Mouse (Mus musculus) heart, postnatal 4 days (tissue): ENCODE results near the gene Olfr31. TPM values are rescaled to one million over a fixed set of nuclear protein-coding genes. Genes with fewer than 3 reads are reported as not detected.
A peak's percentile ranks its signal among the peaks of the same experiment; 100 is the strongest.

Experiments
- DNase-seq: peaks from one replicate; pipeline ENCODE4 v3.0.0; 2021
- total RNA-seq, 2 experiments: library from RNA; stranded (reverse); gene quantifications; 2 replicates each; pipeline ENCODE4 v1.2.3; 2021

Gene Olfr31
- total RNA-seq, result under 1 TPM in 1 of 2 experiments, not detected in 1; 0.07 TPM

DNA sequence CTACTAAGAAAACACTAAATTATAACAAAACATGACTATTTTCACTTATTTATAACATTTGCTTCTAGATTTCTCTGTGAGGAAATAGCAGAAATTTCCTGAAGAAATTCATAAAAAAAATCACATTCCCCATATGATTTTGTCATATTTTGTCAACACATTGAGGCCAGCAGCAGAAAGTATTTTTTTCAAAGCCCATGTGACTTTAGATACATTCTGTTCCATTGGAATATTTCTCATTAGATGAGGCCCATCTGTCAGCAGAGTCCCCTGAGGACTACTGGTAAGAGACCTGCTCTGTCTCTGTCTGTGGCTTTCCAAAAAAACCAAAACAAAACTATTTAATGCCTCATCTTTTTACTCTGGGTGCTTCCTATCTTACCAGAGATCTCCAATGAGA is at the start of gene Olfr31:
Olfr31 (plus strand) TSS at position 301 of the 400 bp plus-strand sequence.
- DNase-seq, result no peak

DNA sequence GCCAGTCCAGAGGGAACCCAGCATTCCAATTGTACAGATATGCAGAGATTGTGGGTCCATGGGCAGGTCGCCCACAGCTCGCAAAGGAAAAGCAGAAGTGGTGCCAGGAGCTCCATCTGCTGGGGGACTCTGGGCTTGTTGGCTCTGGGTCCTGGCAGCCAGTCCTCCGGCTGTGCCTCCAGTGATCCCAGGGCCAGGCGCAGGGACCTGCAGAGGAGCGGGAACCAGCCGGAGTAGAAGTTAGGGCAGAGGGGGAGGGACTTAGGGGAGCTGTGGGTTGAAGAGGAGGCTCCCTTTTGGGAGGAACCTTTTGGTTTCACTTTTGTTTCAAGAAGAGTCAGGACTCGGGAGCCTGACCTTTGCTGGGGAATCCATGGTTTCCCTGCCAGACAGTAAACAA is 28.2 kb upstream of the Olfr31 start:
- peak; percentile 13 for DNase-seq

DNA sequence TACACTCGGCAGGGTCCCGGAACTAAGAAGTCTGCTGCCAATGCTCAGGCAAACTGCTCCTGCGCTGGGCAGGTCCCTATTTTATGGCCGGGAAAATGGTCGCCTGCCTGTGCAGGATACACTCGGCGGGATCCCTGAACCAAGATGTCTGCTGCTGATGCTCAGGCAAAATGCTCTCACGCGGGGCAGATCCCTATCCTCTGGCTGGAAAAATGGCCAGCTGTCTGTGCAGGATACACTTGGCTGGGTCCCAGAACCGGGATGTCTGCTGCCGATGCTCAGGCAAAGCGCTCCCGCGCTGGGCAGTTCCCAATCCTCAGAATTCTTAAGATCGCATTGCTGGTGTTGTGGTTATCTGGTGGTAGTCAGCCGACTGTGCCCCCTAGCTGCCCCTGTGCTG is 13.7 kb upstream of the Olfr31 start:
- DNase-seq, result no peak

DNA sequence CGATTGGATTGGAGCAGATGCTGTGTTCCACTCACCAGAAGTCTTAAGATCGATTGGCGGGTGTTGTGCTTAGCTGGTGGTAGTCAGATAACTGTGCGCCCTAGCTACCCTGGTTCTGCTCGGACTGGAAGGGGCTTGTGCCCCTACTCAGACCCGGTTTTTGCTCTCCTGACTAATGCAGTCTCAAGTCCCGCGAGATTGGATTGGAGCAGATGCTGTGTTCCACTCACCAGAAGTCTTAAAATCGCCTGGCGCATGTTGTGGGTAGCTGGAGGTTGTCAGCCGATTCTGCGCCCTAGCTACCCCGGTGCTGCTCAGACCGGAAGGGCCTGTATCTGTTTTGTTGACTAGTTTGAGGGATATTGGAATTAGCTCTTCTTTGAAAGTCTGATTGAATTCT is 13.2 kb upstream of the Olfr31 start:
- no peak for DNase-seq

DNA sequence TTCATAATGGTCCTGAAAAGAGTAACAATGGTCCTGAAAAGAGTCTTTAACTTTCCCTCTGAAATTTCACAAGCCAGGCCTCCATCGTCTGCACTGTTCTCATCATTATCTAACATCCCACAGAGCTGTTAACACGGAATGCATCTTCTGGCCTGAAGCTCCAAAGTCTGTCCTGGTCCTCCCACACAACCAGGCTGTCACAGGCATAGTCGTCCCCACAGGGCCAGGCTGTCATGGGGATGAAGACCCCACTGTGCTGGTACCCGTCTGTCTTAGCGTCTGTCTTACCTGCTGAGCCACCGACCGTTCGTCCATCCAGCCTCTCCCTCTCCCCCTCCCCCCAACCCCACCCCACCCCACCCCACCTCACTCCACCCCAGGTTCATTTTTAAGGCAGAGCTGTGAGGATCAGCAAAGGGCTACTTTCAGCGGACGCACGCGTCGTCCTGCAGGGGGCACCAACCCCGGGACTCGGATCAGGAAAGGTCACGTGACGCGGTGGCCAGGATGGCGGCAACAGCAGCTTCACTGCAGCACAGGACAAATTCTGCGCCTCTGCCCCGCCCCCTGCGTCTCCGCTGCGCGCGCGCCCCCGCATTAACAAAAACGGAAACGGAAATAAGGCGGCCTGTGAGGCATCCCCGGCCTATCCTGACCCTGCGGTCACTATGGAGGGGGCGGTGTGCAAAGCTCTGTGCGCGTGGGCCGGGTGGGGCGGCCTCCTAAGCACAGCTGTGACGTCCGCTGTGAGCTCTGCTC is 22.7 kb downstream of the Olfr31 start:
- peak; percentile 96 for DNase-seq

DNA sequence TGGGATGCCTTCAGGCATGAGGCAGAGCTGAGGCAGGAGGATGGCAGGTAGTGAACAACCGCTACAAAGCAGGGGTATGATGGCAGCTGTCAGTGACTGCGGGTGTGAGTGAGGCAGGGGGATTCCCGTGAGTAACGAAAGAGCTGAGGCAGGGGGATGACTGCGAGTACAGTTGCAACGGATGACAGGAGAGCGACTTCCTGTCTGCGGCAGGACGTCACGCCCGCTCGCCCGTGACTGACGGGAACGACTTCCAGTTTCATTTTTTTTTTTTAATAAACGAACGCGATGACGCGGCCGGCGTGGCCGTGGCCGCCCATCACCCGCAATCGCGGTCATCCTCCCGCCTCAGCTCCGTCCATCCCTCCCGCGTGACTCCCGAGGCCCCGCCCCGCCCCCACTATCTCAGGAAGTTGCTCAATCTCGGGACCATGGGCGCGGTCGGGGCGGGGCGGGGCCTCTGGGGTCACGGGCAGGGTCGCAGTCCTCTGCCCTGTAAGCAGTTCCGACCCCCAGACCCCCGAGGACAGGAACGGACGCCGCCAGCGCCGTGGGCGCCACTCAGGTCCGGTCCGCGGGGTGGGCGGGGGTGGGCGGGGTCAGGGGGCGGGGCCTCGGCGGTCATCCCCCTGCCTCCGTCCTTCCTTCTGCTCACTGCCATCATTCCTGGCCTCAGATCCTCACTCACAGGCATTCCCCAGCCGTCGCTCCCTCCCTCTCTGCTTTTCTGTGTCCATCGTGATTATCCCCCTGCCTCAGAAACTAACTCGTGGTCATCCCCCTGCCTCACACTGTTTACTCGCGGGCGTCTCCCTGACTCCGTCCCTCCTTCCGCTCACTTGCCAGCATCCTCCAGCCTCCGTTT is 23.6 kb downstream of the Olfr31 start, which contains the start of gene Il3ra:
Il3ra (plus strand) TSS at position 328 of the 865 bp plus-strand sequence.
- peak; percentile 78 for DNase-seq

DNA sequence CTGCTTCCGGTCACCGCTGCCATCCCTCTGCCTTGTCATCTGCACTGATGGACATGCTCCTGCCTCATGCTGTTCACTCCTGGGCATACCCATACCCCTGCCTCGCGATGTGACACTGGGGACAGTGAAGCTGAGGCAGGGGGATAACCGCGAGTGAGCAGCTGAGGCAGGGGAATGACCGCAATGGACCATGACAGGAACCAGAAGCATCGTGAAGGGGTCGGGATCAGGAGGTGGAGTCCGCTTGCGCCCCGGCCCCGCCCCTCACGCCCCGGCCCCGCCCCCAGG is 24.1 kb downstream of the Olfr31 start:
- peak; percentile 34 for DNase-seq

DNA sequence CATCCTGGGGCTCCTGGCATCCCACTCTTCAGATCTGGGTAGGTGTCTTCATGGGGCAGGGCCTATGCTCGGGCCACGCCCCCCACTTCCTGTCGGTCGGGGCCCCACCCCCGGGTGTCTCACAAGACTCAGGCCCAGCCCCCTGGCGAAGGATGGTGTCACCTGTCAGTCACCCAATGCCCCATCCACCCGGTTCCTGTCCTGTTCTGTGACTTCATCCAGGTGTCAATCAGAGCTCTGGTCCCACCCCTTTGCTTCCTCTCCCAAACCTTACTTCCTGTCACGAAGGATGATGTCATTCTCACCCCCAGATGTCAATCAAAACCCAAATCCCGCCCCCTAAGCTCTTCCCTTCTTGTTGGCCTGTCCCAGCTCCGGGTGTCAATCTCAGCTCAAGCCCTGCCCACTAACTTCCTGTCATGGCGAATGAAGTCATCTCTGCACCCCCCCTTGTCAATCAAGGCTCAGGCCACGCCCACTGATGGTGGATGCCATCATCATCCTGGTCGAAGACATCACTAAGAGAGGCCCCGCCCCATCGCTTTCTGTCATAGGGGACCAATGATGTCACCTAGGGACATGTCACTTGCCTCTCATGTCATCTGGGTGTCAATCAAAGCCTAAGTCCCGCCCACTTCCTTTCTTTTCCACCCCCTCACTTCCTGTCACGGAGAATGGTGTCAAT is 24.7 kb downstream of the Olfr31 start:
- peak; percentile 59 for DNase-seq

DNA sequence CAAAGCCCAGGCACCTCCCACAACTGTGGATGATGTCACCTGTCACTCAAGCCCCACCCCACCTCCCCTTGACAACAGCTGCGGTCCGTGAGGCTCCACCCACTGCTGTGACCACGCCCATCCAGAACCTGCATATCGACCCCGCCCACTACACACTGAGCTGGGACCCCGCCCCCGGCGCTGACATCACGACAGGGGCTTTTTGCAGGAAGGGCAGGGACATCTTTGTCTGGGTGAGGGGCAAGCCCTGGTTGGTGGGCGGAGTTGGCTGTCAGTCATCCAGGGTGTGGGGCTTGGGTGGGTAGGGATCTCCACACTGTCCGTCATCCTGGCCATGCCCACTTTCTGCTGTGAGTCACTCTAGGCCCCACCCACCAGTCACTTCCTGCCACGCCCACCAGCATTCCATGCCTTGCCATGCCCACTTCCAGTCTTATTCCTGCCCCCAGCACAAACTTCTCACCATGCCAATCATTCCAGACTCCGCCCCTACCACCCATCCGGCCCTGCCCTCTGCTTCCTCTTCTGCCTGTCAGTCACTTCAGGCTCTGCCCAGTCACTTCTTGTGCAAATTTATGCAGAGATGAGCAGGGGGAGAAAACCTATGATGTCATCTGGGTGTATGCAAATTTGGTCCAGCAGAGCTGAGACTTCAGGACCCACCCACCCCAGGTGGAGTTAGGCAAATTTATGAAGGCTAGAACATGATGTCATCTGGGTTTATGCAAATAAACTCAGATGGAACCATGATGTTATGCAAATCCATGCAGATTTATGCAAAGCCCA is 25.4 kb downstream of the Olfr31 start:
- peak; percentile 34 for DNase-seq

DNA sequence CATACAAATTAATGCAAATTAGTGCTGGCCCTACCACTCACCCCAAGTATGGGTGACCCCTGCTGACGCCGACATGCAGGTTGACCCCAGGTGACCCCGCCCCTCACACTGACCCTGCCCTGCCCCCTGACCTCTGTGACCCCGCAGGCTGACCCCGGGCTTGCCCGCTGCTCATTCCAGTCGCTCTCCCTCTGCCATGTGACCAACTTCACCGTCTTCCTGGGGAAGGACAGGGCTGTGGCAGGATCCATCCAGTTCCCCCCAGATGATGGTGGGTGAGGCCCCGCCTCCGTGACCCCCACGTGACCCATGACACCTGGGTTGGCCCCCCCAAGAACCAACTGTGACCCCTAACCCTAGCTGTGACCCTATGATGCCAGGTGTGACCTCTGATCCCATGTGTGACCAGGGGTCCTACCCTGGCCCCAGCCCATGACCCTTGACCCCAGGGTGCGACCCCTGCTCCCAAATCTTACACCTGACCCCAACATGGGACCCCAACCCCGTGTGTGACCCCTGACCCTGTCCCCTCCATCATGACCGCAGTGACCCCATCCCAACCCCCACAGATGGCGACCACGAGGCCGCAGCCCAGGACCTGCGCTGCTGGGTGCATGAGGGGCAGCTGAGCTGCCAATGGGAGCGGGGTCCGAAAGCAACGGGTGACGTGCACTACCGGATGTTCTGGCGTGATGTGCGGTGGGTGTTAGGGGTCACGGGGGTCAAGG is 26.2 kb downstream of the Olfr31 start:
- peak; percentile 16 for DNase-seq

DNA sequence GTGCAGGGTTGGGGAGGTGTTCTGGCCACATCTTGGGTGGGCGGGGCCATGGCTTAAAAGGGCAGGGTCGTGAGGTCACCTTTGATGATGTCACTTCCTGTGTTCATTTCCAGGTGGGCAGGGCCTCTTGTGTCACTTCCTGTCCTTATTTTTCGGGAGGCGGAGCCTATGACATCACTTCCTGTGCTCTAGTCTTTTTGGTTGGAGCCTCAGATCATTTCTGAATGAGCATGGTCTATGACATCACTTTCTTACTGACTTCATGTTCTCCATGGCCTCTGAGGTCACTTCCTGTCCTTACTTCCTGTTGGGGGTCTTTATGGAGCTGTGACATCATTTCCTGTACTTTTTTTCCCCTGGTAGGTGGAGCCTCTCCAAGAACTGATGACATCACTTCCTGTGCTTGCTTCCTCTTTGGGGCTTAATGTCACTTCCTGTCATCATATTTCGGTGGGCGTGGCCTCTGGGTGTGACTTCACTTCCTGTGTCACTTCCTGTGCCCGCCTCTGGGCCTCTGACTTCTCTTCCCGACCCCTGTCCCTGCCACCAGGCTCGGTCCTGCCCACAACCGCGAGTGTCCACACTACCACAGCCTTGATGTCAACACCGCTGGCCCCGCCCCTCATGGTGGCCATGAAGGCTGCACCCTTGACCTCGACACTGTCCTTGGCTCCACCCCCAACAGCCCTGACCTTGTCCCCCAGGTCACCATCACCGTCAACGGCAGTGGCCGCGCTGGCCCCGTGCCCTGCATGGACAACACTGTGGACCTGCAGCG is 27.0 kb downstream of the Olfr31 start:
- DNase-seq, result peak; percentile 18

DNA sequence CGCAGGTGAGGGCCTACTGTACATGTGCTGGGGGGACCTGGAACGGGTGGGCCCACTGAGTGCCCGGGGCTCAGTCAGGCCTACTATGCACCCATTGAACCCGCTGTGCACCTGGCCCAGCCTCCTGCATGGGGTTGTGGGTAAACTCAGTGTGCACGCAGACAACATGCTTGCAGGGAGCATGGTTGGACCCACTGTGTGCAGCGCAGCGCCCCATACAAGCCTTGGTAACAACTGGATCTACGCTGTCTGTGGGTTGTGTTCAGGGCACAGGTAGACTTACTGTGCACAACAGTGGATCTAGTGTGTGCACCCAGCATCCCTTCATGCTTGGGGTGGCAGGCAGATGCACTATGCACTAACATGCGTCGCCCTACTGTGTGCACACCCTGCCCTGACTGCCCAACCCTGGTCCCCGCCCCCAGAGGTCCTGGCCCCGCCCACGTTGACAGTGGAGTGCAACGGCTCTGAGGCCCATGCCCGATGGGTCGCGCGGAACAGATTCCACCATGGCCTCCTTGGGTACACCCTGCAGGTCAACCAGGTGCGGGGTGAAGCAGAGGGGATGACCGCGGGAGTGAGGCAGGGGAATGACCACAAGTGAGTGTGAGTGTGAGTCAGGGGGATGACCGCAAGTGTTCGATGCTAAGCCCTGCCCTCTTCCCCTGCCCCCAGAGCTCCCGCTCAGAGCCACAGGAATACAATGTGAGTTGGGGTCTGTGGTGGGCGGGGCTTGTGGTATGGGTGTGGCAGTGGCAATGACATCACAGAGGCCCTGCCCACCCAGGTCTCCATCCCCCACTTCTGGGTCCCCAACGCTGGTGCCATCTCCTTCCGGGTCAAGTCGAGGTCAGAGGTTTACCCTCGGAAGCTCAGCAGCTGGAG is 27.9 kb downstream of the Olfr31 start:
- no peak for DNase-seq

DNA sequence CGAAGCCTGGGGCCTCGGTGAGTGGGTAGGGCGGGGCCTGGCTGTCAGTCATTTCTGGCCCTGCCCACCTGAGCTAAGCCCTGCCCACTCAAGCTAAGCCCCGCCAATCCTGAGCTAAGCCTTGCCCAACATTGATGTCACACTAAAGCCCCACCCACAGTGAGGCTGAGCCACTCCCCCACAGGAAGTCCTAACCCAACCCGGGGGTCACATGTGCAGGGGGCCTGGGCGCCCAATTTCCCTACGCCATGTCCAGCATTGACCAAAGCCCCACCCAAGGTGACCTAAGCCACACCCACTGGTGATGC is 28.5 kb downstream of the Olfr31 start:
- no peak for DNase-seq

DNA sequence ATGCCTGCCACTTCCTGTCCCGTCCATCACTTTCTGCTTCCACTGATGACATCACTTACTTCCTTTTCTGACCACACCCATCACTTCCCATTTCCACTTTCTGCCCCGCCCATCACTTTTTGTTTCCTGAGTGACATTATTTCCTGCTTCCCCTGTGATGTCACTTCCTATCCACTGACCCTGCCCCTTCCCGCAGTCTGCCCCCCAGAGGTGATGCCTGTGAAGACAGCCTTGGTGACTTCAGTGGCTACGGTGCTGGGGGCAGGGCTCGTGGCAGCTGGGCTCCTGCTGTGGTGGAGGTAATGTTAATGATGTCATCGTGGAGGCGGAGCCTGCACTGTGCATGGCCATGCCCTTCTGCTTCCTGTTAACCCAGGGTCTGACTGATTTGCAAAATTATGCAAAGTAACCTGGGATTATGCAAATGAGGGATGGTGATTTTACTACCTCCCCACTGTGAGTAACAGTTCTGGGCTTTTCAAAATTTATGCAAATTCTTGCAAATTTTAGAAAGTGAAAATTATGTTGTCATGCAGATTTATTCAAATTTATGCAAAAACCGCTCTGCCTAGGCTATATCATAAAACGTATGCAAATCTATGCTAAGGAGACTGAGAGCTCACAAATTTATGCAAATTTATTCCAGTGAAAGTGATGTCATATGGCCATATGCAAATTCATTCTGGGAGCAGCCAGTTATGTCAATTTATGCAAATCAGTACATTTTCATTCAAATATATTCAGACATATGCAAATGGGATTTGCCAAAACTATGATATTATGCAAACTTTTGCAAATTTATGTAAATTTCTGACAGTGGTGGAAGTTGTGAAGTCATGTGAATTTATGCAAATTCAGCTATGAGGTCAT is 29.3 kb downstream of the Olfr31 start:
- DNase-seq, result no peak

DNA sequence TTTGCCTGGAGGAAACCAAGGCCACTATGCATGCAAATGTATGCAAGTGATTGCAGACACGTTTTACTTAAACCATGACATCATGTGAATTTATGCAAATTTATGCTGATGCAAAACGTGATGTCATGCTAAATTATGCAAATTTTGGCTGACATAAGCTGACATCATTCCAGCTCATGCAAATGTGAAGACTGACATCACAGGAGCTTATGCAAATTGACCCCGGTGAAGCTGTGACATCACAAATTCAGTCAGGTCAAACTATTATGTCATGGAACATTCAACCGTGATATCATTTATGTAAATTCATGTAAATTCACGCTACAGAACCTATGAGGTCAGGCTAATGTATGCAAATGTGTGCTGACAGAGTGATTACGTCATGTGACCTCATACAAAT is 30.0 kb downstream of the Olfr31 start:
- DNase-seq, result no peak

DNA sequence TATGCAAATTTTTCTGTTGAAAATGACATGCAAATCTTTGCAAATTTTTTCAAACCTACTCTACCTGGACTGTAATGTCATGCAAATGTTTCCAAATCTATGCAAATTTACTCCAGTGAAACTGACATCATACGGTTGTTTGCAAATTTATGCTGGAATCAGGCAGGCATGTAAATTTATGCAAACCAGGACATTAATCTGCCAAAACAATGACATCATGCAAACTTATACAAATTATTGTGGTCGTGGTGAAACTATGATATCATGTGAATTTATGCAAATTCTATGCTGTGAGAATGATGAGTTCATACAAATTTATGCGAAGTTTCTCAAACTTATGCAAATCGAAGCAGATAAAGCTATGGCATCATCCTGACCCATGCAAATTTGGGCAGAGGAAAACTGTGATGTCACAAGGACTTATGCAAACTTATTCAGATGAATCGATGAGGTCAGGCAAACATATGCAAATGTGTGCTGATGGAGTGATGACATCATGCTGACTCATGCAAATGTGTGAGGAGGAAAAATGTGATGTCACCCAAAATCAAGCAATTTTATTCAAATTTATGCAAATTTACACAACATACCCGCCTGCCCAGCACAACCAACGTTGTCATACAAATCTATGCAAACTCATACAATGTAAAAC is 30.6 kb downstream of the Olfr31 start:
- no peak for DNase-seq

DNA sequence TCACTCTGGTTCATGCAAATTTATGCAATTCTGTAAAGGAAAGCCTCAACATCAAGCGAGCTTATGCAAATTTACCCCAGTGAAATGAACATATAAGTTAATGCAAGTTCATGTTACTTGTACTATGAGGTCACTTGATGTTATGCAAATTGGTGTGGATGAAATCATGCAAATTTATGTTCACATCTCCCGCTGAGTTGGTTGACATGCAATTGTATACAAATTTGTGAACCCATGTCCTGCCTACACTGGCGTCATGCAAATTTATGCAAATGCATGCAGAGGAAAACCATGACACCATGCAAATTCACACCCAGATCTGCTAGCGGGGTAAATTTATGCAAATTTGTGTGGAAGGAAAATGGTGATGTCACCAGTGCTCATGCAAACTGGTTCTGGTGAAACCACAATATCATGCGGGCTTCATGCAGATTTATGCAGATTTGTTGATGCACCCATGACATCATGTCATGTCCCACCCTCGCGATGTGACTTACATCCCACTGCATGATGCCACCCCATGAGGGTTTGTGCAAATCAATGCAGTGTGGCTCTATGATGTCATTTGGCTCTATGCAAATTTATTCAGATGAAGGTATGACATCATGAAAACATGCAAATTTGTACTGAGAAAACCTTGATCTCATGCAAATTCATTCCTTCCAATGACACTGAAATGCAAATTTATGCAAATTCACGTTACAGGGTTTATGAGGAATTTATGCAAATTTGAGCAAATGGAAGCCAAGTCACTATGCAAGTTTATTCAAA is 31.3 kb downstream of the Olfr31 start:
- DNase-seq, result no peak
